Mouse (Mus musculus) heart, postnatal 0 days (tissue): ENCODE results near the gene Rora. TPM values are rescaled to one million over a fixed set of nuclear protein-coding genes. Genes with fewer than 3 reads are reported as not detected.
A peak's percentile ranks its signal among the peaks of the same experiment; 100 is the strongest.

ENCODE experiments used
- ATAC-seq: fragments of 200-750 bp; cut with Nextera tagmentation; 2 replicates; pipeline ENCODE4 v1.8.0; 2017; ENCODE audit warnings: low read depth, moderate number of reproducible peaks, moderate library complexity; ENCODE audit not compliant: insufficient read depth
- DNase-seq: peaks from one replicate; pipeline ENCODE4 v3.0.0-alpha.2; 2016; ENCODE audit warnings: low spot score
- H3K27ac ChIP-seq: fragments of 300-500 bp; sonication (generic); 2 replicates; pipeline ENCODE4 v1.5.1; 2014; ENCODE audit warnings: low read depth, mild to moderate bottlenecking
- H3K27me3 ChIP-seq: fragments of 300-500 bp; sonication (generic); 2 replicates; pipeline ENCODE4 v1.6.1; 2014; ENCODE audit warnings: low read length, mixed read lengths; ENCODE audit not compliant: control insufficient read depth, insufficient read depth
- H3K36me3 ChIP-seq: fragments of 300-500 bp; sonication (generic); replicated peaks from 2 replicates; pipeline ENCODE4 v1.6.1; 2014; ENCODE audit warnings: low read length, mixed read lengths; ENCODE audit not compliant: control insufficient read depth, insufficient read depth
- H3K4me1 ChIP-seq: fragments of 300-500 bp; sonication (generic); 2 replicates; pipeline ENCODE4 v1.6.1; 2014; ENCODE audit warnings: antibody characterized with exemption; ENCODE audit not compliant: control insufficient read depth, insufficient read depth
- H3K4me2 ChIP-seq: fragments of 300-500 bp; sonication (generic); 2 replicates; pipeline ENCODE4 v1.6.1; 2014; ENCODE audit warnings: low read depth, mild to moderate bottlenecking, low read length, moderate library complexity
- H3K4me3 ChIP-seq: fragments of 300-500 bp; sonication (generic); 2 replicates; pipeline ENCODE4 v1.5.1; 2014; ENCODE audit warnings: low read depth, low read length
- H3K9ac ChIP-seq: fragments of 300-500 bp; sonication (generic); replicated peaks from 2 replicates; pipeline ENCODE4 v1.6.1; 2014; ENCODE audit warnings: low read depth, low read length, mixed read lengths
- H3K9me3 ChIP-seq: fragments of 300-500 bp; sonication (generic); replicated peaks from 2 replicates; pipeline ENCODE4 v1.6.1; 2016; ENCODE audit warnings: low read length; ENCODE audit not compliant: control insufficient read depth
- CTCF ChIP-seq: IDR thresholded peaks from 2 replicates; pipeline ENCODE4 v1.5.1; 2016; ENCODE audit warnings: antibody characterized with exemption, control low read depth, low read depth
- EP300 ChIP-seq: IDR thresholded peaks from 2 replicates; pipeline ENCODE4 v1.6.1; 2016; ENCODE audit warnings: antibody characterized with exemption, low read depth
- WGBS: fragments of 180-500 bp; shearing (Covaris S2); extraction: QIAGEN DNeasy Blood & Tissue Kit; methylation state at CpG from one replicate; pipeline ENCODE4 v1.1.7; 2014; 5-methylcytosine and 5-hydroxymethylcytosine counted together
- polyA plus RNA-seq: library from polyadenylated mRNA; unstranded; fragments of >200 nt; fragmentation: Nextera tagmentation; extraction: Ambion mirVana; gene quantifications from 2 replicates; pipeline ENCODE4 v1.2.1, GENCODE M21; 2015
- total RNA-seq: library from RNA; depleted of rRNA; stranded (reverse); fragments of >200 nt; gene quantifications from 2 replicates; pipeline ENCODE4 v1.2.3, GENCODE M21; 2014; ENCODE audit warnings: low replicate concordance

Rora gene
- total and polyA plus RNA-seq, 2 experiments from 2014 or later, result 7.9 to 9.8 TPM

DNA sequence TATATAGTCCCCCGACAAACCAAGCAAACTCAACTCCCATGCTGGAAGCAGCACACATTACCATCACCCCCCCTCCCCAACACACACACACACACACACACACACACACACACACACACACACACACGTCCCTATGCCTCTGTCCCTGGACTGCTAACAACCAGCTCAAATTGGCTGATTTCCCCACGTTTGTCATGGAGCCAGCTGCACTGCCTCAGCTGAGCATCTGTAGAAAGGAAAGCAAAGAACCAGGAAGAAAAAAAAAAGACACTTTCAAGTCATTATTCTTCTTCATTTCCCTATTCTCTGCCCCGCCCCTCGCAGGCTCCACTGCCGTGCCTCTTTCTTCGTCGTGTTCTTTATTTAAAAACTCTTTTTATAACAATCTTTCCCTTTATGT lies 235.1 kb downstream of the Rora start:
- peaks cover 15% of the 10 kb centered on the region; the same call in 1 of the 2 replicates for H3K4me1 ChIP-seq
- TF ChIP-seq EP300, result no peak
- TF ChIP-seq CTCF, result no peak
- no peaks in the 10 kb centered on the region for H3K9me3 ChIP-seq
- no peak overlapping the region for H3K27ac ChIP-seq
- ATAC-seq (no peak), DNase-seq (peak; percentile 26)
- no peak overlapping the region for H3K9ac ChIP-seq
- H3K36me3 ChIP-seq, result no peaks in the 10 kb centered on the region
- WGBS, result 49% methylated on average over 8 of the region's 8 CpGs
- H3K27me3 ChIP-seq, result no peaks in the 10 kb centered on the region
- no peak overlapping the region for H3K4me2 ChIP-seq
- H3K4me3 ChIP-seq, result peak overlapping the region; percentile 11; the same call in 1 of the 2 replicates

DNA sequence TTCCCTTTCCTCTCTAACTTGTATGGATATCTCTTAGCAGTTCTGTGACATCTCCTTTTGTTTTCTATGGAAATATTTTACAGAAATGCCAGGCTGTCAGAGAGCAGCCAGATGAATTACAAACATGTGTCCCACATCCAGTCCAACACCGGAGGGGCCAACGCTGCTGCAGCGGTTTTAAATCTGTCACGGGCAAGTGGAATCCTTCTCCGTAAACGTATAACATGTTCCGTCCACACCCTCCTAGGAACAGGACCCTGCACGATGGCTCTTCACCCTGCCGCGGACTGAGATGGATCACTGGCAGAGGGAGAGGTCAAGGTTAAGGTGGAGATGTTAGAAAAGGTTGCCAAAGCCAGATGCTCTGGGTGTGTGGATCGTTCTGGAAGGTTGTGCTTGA lies 237.8 kb downstream of the Rora start:
- H3K4me1 ChIP-seq, result 0 out of 2 replicates have a peak, but pooled peaks cover 7% of the 10 kb centered on the region
- no peak overlapping the region for H3K9ac ChIP-seq
- WGBS, result 82% methylated on average over 11 of the region's 11 CpGs
- no peak overlapping the region for H3K4me3 ChIP-seq
- no peak overlapping the region for H3K27ac ChIP-seq
- H3K9me3 ChIP-seq, result no peaks in the 10 kb centered on the region
- TF ChIP-seq EP300 (no peak), CTCF (no peak)
- no peak overlapping the region for H3K4me2 ChIP-seq
- DNase-seq (no peak), ATAC-seq (no peak)
- no peaks in the 10 kb centered on the region for H3K27me3 ChIP-seq
- no peaks in the 10 kb centered on the region for H3K36me3 ChIP-seq

GRCm38 (mm10) chr9:68892356-68892755 lies 238.8 kb downstream of the Rora start:
- Histone ChIP-seq H3K27ac (no peak overlapping the region), H3K4me2 (no peak overlapping the region), H3K36me3 (no peaks in the 10 kb centered on the region), H3K9ac (no peak overlapping the region), H3K4me1 (0 out of 2 replicates have a peak, but pooled peaks cover 7% of the 10 kb centered on the region), H3K4me3 (no peak overlapping the region), H3K9me3 (no peaks in the 10 kb centered on the region), H3K27me3 (no peaks in the 10 kb centered on the region)
- TF ChIP-seq CTCF (no peak), EP300 (no peak)
- ATAC-seq (no peak), DNase-seq (no peak)
- WGBS, result 95% methylated on average over 4 of the region's 4 CpGs

GRCm38 (mm10) chr9:68892859-68893258 lies 239.3 kb downstream of the Rora start:
- H3K27ac ChIP-seq, result no peak overlapping the region
- no peak overlapping the region for H3K9ac ChIP-seq
- H3K4me1 ChIP-seq, result 0 out of 2 replicates have a peak, but pooled peaks cover 7% of the 10 kb centered on the region
- H3K4me2 ChIP-seq, result no peak overlapping the region
- H3K9me3 ChIP-seq, result no peaks in the 10 kb centered on the region
- H3K4me3 ChIP-seq, result no peak overlapping the region
- WGBS, result 85% methylated on average over 6 of the region's 6 CpGs
- H3K27me3 ChIP-seq, result no peaks in the 10 kb centered on the region
- no peak for TF ChIP-seq EP300
- H3K36me3 ChIP-seq, result no peaks in the 10 kb centered on the region
- ATAC-seq (no peak), DNase-seq (no peak)

GRCm38 (mm10) chr9:68898286-68898685 lies 244.7 kb downstream of the Rora start:
- H3K4me1 ChIP-seq, result no peaks in the 10 kb centered on the region
- H3K27ac ChIP-seq, result no peak overlapping the region
- H3K9ac ChIP-seq, result no peak overlapping the region
- WGBS, result 61% methylated on average over 6 of the region's 6 CpGs
- H3K4me3 ChIP-seq, result no peak overlapping the region
- H3K36me3 ChIP-seq, result no peaks in the 10 kb centered on the region
- TF ChIP-seq CTCF, result no peak
- no peak for TF ChIP-seq EP300
- H3K4me2 ChIP-seq, result no peak overlapping the region
- ATAC-seq, result no peak
- DNase-seq, result no peak
- H3K27me3 ChIP-seq, result no peaks in the 10 kb centered on the region
- H3K9me3 ChIP-seq, result 0 out of 2 replicates have a peak, but pooled peaks cover 3% of the 10 kb centered on the region

DNA sequence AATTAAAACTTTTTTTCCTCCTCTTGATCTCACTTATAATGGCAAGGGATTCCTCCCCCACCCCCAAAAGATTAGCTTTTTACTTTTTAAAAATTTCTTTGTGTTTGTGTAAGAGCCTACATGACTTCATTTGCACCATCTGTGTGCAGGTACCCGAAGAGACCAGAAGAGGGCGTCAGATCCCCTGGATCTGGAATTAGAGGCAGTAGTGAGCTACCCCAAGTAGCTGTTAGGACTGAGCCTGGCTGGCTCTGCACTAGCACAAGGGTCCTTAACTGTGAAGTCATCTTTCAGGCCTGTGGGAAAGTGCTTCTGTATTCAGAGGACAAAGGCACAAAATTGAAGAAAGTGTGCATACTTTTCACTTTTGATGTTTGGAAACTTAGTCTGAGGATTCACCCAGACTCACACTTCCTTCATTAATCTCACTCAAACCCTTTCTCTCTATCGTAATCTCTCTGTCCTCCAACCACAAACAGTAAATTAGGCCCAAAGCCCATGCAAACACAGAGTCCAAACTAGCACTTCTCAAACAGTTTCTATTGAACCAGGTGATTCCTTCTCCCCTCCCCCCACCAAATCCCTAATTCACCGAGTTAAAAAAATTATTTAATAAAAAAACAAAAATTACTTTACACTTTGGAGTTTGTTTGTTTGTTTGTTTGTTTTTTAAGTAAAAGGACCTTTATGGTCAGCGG lies 246.1 kb downstream of the Rora start:
- ATAC-seq (no peak), DNase-seq (no peak)
- TF ChIP-seq CTCF (peak; percentile 11; the same call in 1 of the 2 replicates), EP300 (no peak)
- Histone ChIP-seq H3K9ac (no peak overlapping the region), H3K4me1 (no peaks in the 10 kb centered on the region), H3K4me2 (no peak overlapping the region), H3K36me3 (no peaks in the 10 kb centered on the region), H3K27ac (no peak overlapping the region), H3K27me3 (no peaks in the 10 kb centered on the region), H3K4me3 (no peak overlapping the region), H3K9me3 (0 out of 2 replicates have a peak, but pooled peaks cover 3% of the 10 kb centered on the region)
- WGBS, result 81% methylated on average over 5 of the region's 5 CpGs
